Mouse (Mus musculus) gastrocnemius, adult 18-20 months (tissue): ENCODE results near the gene 2510002D24Rik. TPM values are rescaled to one million over a fixed set of nuclear protein-coding genes. Genes with fewer than 3 reads are reported as not detected.
A peak's percentile ranks its signal among the peaks of the same experiment; 100 is the strongest.

Experiments
- DNase-seq: peaks from one replicate; pipeline ENCODE4 v3.0.0; 2021; ENCODE audit warnings: low spot score
- long read RNA-seq, 2 experiments: library from polyadenylated mRNA; stranded (forward); transcript quantifications; one replicate each; pipeline ENCODE4 v2.0.0; 2021
- total RNA-seq, 2 experiments: library from RNA; stranded (reverse); gene quantifications; 2 replicates each; pipeline ENCODE4 v1.2.3; 2021

The 2510002D24Rik gene
- total RNA-seq, result 10 to 100 TPM; 20.1 to 21.4 TPM
- long read RNA-seq, experiment 1, transcript 2510002D24Rik-201 (3 exons, 1,281 nt), result major isoform, 20 of 22 reads
- long read RNA-seq, experiment 1, partial matches to known transcripts, result 0 of 22 reads
- long read RNA-seq, experiment 1, other reads (novel, unspliced or antisense), result 0 of 22 reads
- long read RNA-seq, experiment 2, transcript 2510002D24Rik-201 (3 exons, 1,281 nt), result major isoform, 17 of 25 reads
- long read RNA-seq, experiment 2, transcript 2510002D24Rik-203 (2 exons, 930 nt), result minor isoform, 5 of 25 reads
- long read RNA-seq, experiment 2, partial matches to known transcripts, result 1 of 25 reads
- long read RNA-seq, experiment 2, other reads (novel, unspliced or antisense), result 1 of 25 reads

GRCm38 (mm10) chr16:18836468-18837208 is at the start of gene 2510002D24Rik, which contains the start of gene Gm28539:
2510002D24Rik (plus strand) TSS chr16:18836578.
Gm28539 (plus strand) TSS chr16:18836584.
- peak; percentile 95 for DNase-seq

- no peak for DNase-seq
Observed at GRCm38 (mm10) chr16:18786652-18787051, 49.7 kb upstream of the 2510002D24Rik start.

- no peak for DNase-seq
Observed at GRCm38 (mm10) chr16:18788627-18789406, 47.6 kb upstream of the 2510002D24Rik start.

- no peak for DNase-seq
Observed at GRCm38 (mm10) chr16:18795223-18795899, 41.0 kb upstream of the 2510002D24Rik start.

GRCm38 (mm10) chr16:18796645-18797044 is 39.7 kb upstream of the 2510002D24Rik start:
- DNase-seq, result no peak

GRCm38 (mm10) chr16:18798151-18798550 is 38.2 kb upstream of the 2510002D24Rik start:
- DNase-seq, result no peak

- peak; percentile 39 for DNase-seq
Observed at GRCm38 (mm10) chr16:18798841-18799240, 37.5 kb upstream of the 2510002D24Rik start.

- no peak for DNase-seq
Observed at GRCm38 (mm10) chr16:18805746-18806145, 30.6 kb upstream of the 2510002D24Rik start.

- no peak for DNase-seq
Observed at GRCm38 (mm10) chr16:18809001-18809400, 27.4 kb upstream of the 2510002D24Rik start.

GRCm38 (mm10) chr16:18811032-18811431 is 25.3 kb upstream of the 2510002D24Rik start:
- DNase-seq, result no peak

- DNase-seq, result peak; percentile 92
Observed at GRCm38 (mm10) chr16:18811468-18812384, 24.7 kb upstream of the 2510002D24Rik start, which contains the start of the genes Ufd1 and Cdc45. Ufd1 (plus strand) TSS chr16:18811779. Cdc45 (minus strand) TSS chr16:18811987.

GRCm38 (mm10) chr16:18812385-18812910 is 23.9 kb upstream of the 2510002D24Rik start:
- no peak for DNase-seq

- no peak for DNase-seq
Observed at GRCm38 (mm10) chr16:18822356-18822755, 14.0 kb upstream of the 2510002D24Rik start.

GRCm38 (mm10) chr16:18822925-18823324 is 13.5 kb upstream of the 2510002D24Rik start:
- no peak for DNase-seq

GRCm38 (mm10) chr16:18828630-18829029 is 7.7 kb upstream of the 2510002D24Rik start:
- no peak for DNase-seq

GRCm38 (mm10) chr16:18829102-18829501 is 7.3 kb upstream of the 2510002D24Rik start:
- no peak for DNase-seq

GRCm38 (mm10) chr16:18833486-18833885 is 2.9 kb upstream of the 2510002D24Rik start:
- no peak for DNase-seq

GRCm38 (mm10) chr16:18836073-18836467 is 308 bp upstream of the 2510002D24Rik start:
- no peak for DNase-seq

- no peak for DNase-seq
Observed at GRCm38 (mm10) chr16:18838346-18838745, 2.0 kb downstream of the 2510002D24Rik start.
